Mouse (Mus musculus): Measurements from ENCODE around the gene Rad9a.

GRCm38 (mm10) chr19:4203148-4203547 is 1.7 kb upstream of the Rad9a start:
- TF ChIP-seq CTCF (IDR thresholded peaks at IDR 0.05; ENCODE audit: low read depth, low read length) (no peak), POLR2A (IDR thresholded peaks at IDR 0.05; ENCODE audit: borderline replicate concordance, low read depth, low read length) (no peak)

Measured in bone marrow macrophage, adult 2 months (primary cell).